Mouse (Mus musculus): Measurements from ENCODE around the gene Lonp2. TPM values are rescaled to one million over a fixed set of nuclear protein-coding genes. Genes with fewer than 3 reads are reported as not detected.

The Lonp2 gene
- total RNA-seq (2021), result 10 to 100 TPM; 47.1 to 49.5 TPM
- long read RNA-seq, experiment 1, transcript Lonp2-201 (15 exons, 2,860 nt), result major isoform, 62 of 78 reads
- long read RNA-seq, experiment 1, partial matches to known transcripts, result 5 of 78 reads
- long read RNA-seq, experiment 1, other reads (novel, unspliced or antisense), result 9 of 78 reads
- long read RNA-seq, experiment 2, transcript Lonp2-203 (13 exons, 2,372 nt), result minor isoform, 6 of 76 reads
- long read RNA-seq, experiment 2, transcript Lonp2-201 (15 exons, 2,860 nt), result major isoform, 57 of 76 reads
- long read RNA-seq, experiment 2, partial matches to known transcripts, result 5 of 76 reads
- long read RNA-seq, experiment 2, other reads (novel, unspliced or antisense), result 8 of 76 reads

- peak; percentile 98 to 99 for DNase-seq (ENCODE audit: low spot score in 2 of 2)
These were observed at the start of gene Lonp2 for GRCm38 (mm10) chr8:86623911-86624731. TSS of gene Lonp2 (plus strand) at chr8:86624043.

GRCm38 (mm10) chr8:86577547-86577946 is 46.3 kb upstream of the Lonp2 start:
- no peak for DNase-seq (ENCODE audit: low spot score in 2 of 2)

GRCm38 (mm10) chr8:86578076-86578475 is 45.8 kb upstream of the Lonp2 start:
- peak in 1 of 2 experiments; percentile 21 for DNase-seq (ENCODE audit: low spot score in 2 of 2)

- DNase-seq (ENCODE audit: low spot score in 2 of 2), result no peak
These were observed 45.1 kb upstream of the Lonp2 start for GRCm38 (mm10) chr8:86578693-86579092.

GRCm38 (mm10) chr8:86580458-86580857 is 43.4 kb upstream of the Lonp2 start, which contains the start of gene Abcc12:
TSS of gene Abcc12 (minus strand) at chr8:86580686.
- DNase-seq (ENCODE audit: low spot score in 2 of 2), result no peak

GRCm38 (mm10) chr8:86581921-86582331 is 41.9 kb upstream of the Lonp2 start:
- DNase-seq (ENCODE audit: low spot score in 2 of 2), result no peak

GRCm38 (mm10) chr8:86585118-86585517 is 38.7 kb upstream of the Lonp2 start:
- peak; percentile 55 to 83 for DNase-seq (ENCODE audit: low spot score in 2 of 2)

GRCm38 (mm10) chr8:86585532-86585931 is 38.3 kb upstream of the Lonp2 start:
- peak; percentile 48 to 68 for DNase-seq (ENCODE audit: low spot score in 2 of 2)

GRCm38 (mm10) chr8:86586058-86586457 is 37.8 kb upstream of the Lonp2 start:
- no peak for DNase-seq (ENCODE audit: low spot score in 2 of 2)

GRCm38 (mm10) chr8:86586642-86587041 is 37.2 kb upstream of the Lonp2 start:
- no peak for DNase-seq (ENCODE audit: low spot score in 2 of 2)

GRCm38 (mm10) chr8:86588338-86588737 is 35.5 kb upstream of the Lonp2 start:
- DNase-seq (ENCODE audit: low spot score in 2 of 2), result no peak

- no peak for DNase-seq (ENCODE audit: low spot score in 2 of 2)
These were observed 30.7 kb upstream of the Lonp2 start for GRCm38 (mm10) chr8:86593099-86593498.

GRCm38 (mm10) chr8:86594159-86594796 is 29.6 kb upstream of the Lonp2 start:
- DNase-seq (ENCODE audit: low spot score in 2 of 2), result no peak

- DNase-seq (ENCODE audit: low spot score in 2 of 2), result no peak
These were observed 28.2 kb upstream of the Lonp2 start for GRCm38 (mm10) chr8:86595671-86596070.

GRCm38 (mm10) chr8:86597681-86598080 is 26.2 kb upstream of the Lonp2 start:
- no peak for DNase-seq (ENCODE audit: low spot score in 2 of 2)

- DNase-seq (ENCODE audit: low spot score in 2 of 2), result no peak
These were observed 24.5 kb upstream of the Lonp2 start for GRCm38 (mm10) chr8:86599299-86599698.

GRCm38 (mm10) chr8:86600311-86600710 is 23.5 kb upstream of the Lonp2 start:
- DNase-seq (ENCODE audit: low spot score in 2 of 2), result no peak

GRCm38 (mm10) chr8:86603174-86603573 is 20.7 kb upstream of the Lonp2 start:
- no peak for DNase-seq (ENCODE audit: low spot score in 2 of 2)

- DNase-seq (ENCODE audit: low spot score in 2 of 2), result no peak
These were observed 19.2 kb upstream of the Lonp2 start for GRCm38 (mm10) chr8:86604676-86605075.

GRCm38 (mm10) chr8:86613798-86614197 is 10.0 kb upstream of the Lonp2 start:
- no peak for DNase-seq (ENCODE audit: low spot score in 2 of 2)

- DNase-seq (ENCODE audit: low spot score in 2 of 2), result no peak
These were observed 8.6 kb upstream of the Lonp2 start for GRCm38 (mm10) chr8:86615095-86615769.
